Mouse (Mus musculus): ENCODE results near the gene P2ry1. TPM values are rescaled to one million over a fixed set of nuclear protein-coding genes. Genes with fewer than 3 reads are reported as not detected.

The P2ry1 gene
- total RNA-seq (2015; ENCODE audit: low replicate concordance) (4.7 and 13.0 TPM in 2 replicates), total RNA-seq (2017; ENCODE audit: low replicate concordance) (8.2 and 11.2 TPM in 2 replicates)

DNA sequence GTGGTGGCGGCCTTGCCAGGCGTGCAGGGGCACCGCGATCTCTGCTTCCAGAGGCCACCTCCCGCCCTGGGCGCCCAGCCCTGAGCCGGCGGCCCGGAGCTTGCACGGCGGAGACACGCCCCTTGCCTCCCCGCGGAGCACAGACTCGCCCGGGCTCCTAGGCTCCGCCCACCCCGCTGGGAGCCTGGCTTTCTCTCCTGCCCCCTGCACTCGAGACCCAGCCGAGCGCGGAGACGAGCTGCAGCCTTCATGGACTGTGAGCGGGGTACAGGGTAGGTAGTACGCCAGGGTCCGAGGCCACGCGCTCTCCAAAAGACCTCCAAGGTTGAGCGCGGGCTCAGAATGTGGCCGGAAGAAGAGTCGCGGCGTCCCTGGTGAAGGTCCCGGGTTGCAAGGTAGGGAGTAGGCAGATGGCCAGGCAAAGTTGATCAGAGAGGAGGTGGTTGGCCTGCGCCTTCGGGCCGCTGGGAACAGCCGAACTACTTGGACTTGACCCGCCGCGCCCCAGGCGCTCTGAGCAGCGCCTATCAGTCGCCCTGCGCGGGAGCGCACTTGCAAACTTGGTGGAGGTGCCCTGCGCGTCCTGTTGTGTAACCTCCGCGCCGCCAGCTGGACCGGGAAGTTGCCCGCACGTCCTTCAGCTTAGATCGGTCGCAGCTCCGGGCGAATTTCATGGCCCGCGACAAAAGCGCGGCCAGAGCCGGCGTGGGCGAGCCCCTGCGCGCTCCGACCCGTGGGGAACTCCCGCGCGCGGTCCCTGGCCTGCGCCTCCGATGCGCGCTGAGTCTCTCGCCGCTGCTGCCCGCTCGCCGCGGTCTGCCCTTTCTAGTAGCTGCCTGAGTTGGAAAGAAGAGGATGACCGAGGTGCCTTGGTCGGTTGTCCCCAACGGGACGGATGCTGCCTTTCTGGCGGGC, at the start of gene P2ry1:
P2ry1 (plus strand) TSS at position 209 of the 915 bp plus-strand sequence.
- peak; percentile 92 for ATAC-seq (replicated peaks; ENCODE audit: low FRiP score, poor library complexity, severe bottlenecking)

DNA sequence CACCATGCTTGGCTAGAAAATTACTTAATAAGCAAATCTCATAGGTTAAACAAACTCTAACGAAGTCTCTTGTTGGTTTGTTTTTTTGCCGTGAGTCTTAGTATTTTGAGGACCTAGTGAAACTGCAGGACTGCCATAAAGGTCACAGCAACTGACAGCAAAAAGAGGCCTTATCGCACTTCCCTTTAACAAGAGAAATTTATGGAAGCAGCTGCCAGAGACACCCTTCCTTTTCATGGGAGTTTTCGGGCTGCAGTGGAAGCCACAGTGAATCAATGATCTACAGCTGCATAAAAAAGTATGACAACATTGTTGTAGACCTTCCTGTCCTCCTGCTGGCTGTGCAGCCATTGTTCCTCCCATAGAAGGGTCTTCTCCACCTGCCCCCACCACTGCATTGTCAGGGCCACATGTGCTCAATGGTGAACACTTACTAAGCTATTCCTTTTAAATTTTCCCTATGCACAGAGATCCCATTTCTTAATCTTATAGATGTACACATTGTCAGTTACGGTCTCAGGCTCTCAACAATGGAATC, 49.3 kb upstream of the P2ry1 start:
- ATAC-seq (replicated peaks; ENCODE audit: low FRiP score, poor library complexity, severe bottlenecking), result no peak

DNA sequence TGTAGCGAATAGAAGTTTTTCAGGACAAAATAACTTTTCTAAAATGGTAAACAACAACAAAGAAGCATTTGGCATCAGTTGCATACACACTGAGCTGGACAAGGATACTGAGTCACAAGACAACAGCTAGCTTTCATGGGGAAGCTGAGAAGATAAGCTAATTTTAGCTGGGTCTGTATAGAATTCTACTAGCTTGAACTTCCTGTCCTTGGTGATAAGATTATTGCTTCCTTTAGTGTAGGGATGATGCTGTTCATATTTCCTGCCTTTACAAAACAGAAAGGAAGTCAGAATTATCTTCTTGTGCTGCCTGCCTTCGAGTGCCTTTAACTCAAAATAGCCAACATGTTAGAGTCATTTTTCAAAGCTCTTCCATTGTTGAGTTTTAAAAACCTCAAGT, 48.5 kb upstream of the P2ry1 start:
- ATAC-seq (replicated peaks; ENCODE audit: low FRiP score, poor library complexity, severe bottlenecking), result no peak

DNA sequence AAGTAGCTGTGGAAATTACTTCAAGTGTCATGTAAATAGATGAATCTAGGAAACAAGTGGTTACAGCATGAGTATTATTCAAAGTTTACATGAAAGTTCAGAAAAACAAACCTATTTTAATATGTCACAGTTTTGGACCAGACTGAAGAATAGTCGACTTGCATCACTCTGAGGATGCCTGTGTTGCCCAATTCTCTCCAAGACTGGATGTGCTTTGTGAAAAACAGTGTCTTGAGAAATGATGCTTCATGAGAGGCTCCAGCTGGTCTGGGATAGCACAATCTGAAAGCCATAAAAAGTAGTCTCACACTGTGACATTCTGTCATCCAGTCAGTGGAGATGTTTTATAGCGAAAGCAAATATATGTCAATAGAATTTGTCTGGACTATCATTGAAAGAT, 43.8 kb upstream of the P2ry1 start:
- no peak for ATAC-seq (replicated peaks; ENCODE audit: low FRiP score, poor library complexity, severe bottlenecking)

DNA sequence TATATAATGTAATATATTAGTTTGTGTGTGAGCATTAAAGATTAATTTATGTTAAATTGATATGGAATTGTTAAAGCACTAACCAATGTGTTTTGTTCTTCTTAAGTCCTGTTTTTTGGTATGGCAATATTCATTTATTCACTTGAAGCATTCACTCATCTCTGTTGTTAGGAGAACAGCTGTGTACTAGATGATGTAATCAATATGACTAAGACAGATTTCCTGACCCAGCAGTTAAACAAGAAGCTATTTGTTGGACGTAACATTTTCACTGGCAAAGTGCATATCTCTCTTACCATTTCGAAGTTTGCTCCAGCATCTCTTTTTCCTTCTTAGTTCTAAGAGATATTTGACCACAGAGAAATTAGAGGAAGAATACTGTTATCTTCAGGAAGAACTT, 37.5 kb upstream of the P2ry1 start:
- ATAC-seq (replicated peaks; ENCODE audit: low FRiP score, poor library complexity, severe bottlenecking), result no peak

DNA sequence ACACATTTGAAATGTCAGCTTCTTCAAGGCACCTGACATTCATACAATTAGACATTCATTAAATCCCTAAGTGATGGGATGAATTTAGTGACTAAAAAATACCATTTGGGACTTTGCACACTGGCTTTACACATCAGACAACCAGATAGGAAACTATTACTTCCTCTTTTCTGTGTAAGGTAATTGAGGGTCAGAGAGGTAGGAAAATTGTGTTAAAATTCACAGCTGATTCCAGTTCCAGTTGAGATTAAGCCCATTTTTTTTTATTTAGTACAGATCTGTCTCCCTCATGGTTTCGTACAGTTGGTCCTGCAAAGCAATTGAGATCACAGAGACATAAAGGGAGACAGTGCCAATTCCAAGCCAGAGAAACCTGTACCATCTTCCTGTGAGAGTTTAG, 27.7 kb upstream of the P2ry1 start:
- ATAC-seq (replicated peaks; ENCODE audit: low FRiP score, poor library complexity, severe bottlenecking), result no peak

DNA sequence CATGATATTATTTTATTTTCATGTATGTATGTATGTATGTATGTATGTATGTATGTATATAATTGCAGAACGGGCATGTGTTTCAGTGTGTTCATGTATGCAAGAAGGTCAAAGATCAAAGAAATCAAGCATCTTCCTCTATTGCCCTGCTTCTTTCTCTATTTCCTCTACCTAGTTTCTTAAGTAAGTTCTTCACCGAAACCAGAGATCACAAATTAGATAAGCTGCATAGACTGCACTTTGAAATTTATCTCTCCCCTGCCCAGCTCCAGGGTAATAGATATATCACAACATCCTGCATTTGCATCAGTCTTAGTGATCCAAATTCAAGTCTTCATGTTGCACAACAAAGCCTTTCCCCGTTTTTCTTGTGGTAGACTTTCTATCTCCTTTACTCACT, 20.5 kb upstream of the P2ry1 start:
- no peak for ATAC-seq (replicated peaks; ENCODE audit: low FRiP score, poor library complexity, severe bottlenecking)

DNA sequence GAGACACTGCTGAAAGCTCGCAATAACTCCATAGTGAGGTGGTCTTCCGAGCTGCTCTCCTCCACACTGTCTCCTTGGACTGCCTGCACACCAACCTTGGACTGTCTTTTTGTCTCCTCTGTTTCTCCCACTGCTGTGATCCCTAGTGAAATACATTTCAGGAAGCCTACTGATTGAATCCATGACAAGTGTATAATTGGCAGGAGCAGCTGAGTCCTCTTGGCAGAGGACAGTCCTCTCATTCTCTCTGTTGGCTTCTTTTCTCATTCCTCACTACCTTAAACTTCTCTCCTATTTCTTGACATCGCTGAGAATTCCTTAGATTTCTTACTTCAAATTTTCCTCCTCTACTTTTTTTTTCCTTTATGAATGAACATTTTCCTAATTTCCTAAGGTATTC, 4.5 kb upstream of the P2ry1 start:
- no peak for ATAC-seq (replicated peaks; ENCODE audit: low FRiP score, poor library complexity, severe bottlenecking)

DNA sequence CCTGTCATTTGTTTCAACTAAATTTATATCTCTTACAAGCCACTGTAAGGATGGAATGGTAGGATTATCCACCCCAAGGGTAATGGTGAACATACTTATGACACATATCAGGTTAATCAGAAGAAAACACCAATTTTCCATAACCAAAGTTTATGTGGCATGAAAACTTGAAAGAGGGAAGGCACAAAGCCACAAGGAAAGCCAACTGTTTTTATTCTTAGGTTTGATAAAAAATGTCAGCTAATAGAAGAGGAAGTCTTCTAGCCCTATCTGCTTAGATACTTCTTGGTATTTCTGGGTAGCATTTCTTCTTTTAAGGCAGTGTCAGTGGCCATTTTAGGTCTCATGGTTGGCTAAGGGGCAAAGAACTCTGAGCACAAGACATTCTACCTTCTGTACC, 2.9 kb upstream of the P2ry1 start:
- ATAC-seq (replicated peaks; ENCODE audit: low FRiP score, poor library complexity, severe bottlenecking), result no peak

DNA sequence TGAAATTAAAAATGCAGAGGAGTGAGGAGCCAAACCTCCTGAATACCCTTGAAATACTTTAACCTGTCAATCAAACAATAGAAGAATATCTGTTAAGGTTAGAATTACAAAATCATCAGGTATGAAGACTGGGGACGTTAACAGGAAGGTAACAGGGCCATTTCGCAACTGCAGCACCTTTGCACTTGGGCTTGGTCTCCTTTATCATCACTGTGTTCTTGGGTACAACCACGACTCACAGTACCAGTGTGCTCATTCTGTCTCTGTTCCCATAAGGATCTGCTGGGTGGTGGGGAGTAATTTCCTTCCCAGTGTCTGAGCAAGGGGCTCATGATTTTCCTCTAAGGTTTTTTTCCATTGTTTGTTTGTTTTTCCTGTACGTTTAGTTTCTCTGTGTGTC, 1.8 kb upstream of the P2ry1 start:
- no peak for ATAC-seq (replicated peaks; ENCODE audit: low FRiP score, poor library complexity, severe bottlenecking)

DNA sequence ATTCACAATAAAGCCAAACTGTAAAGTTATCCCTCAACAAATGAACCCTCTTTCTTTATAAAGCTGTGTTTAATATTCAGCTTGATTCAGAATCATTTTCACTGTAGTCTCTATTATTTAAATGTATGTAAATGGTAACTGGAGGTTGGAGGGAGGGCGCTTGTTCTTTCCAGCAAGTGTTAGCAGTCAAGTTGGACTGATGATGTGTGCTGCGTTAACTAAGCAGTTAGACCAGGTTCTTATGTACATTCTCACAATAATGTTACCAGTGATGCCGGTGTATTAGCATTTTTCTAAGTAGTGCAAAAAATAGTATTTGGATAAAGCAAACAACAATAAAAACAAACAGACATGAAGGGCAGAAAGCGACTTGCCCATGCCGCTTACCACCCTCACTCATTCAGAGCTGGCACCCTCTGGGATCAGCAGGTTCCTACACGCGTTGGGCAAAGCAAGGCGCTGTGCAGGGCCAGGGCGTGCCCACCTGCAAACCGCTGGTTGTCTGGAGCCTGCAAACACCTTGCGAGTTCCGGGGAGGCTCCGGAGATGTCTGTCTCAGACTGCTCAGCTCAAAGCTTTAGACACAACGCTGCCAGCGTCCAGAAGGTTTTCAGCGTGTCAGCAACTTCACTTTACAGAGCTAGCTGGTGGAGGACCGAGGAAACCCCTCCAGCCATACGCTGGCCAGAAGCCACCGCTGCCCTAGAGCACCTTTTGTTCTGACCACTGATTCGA, 576 bp upstream of the P2ry1 start:
- peak; percentile 67 for ATAC-seq (replicated peaks; ENCODE audit: low FRiP score, poor library complexity, severe bottlenecking)

DNA sequence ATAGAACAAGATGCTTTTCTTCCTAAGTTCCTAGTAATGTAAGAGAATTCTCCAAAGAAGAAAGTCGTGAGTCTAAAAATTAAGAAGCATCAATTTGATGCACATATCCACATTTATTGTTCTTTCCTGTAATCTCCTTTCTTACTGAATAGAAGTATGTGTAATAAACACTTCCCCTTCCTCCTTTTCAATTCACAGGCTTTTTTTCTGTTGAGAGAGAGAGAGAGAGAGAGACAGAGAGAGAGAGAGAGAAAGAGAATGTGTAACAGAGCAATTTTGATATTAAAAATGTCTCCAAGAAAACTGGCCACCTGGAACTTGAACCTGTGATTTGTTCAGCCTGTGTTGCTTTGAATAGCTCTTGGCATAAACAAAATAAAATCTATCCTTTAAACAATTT, 2.0 kb downstream of the P2ry1 start:
- no peak for ATAC-seq (replicated peaks; ENCODE audit: low FRiP score, poor library complexity, severe bottlenecking)

DNA sequence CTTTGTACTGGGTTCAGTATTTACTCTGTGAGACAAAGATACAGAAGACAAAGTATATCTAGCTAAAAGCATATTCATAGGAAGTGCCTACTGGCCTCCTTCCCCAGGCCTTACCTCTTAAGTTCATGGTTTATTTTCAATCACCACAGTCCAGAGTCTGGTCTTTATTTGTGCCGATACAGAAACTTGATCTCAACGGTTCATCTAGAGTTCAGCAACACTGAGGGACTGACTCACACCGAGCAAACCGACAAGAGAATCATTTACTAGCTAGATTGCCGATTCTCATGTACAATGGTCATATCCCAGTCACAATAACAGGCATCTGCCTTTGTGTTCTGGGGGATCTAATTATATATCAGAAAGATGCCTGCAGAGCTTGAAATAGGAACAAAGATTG, 9.1 kb downstream of the P2ry1 start:
- ATAC-seq (replicated peaks; ENCODE audit: low FRiP score, poor library complexity, severe bottlenecking), result no peak

DNA sequence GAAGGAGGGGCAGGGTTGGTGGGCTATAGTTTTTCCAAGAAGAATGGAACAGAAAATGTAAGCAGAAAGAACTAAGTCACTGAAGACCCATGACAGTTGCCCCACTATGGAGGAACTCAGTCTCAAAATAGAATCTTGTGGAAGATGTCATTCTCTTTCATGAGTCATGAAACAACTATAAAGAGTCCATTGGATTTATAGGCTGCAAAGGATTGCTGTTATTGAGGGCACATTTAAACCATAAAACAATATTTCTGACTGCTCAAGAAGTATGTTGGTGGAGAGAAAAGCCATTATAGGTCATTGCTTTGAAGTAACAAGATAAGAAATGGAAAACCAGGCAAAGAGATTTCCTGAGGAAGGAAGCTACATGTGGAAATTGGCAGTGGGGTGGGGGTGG, 10.0 kb downstream of the P2ry1 start:
- ATAC-seq (replicated peaks; ENCODE audit: low FRiP score, poor library complexity, severe bottlenecking), result no peak

DNA sequence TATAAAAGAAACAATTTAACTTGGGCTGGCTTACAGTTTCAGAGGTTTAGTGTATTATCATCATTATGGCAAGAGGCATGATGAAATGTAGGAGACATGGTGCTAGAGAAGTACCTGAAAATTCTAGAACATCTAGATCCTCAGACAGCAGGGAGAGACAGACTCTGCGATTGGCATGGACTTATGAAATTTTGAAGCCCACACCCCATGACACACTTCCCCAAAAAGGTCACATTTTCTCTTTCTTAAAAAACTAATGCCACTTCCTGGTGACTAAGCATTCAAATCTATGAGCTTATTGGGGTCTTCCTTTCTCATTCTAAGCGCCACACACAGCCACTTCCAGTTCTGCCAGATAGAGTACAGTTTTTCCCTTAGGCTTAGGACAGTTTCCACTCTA, 14.1 kb downstream of the P2ry1 start:
- no peak for ATAC-seq (replicated peaks; ENCODE audit: low FRiP score, poor library complexity, severe bottlenecking)

DNA sequence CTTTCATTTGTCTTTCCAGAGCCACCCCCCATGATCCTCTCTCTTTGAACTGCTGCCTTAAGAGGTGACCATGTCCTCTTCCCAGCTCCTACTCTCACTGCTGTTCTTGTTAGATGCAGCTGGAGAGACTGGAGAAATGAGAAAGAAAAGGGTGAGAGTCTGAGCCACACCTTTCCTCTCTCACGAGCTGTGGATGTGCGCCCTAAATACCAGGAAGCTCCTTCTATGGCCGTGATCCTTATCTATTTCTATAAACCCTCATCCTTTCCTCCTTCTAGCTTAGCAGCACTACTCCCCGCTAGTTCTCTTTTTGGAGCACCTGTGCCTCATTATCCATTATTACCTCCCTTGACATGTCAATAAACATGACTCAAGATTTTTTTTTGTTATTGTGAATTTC, 29.5 kb downstream of the P2ry1 start:
- no peak for ATAC-seq (replicated peaks; ENCODE audit: low FRiP score, poor library complexity, severe bottlenecking)

DNA sequence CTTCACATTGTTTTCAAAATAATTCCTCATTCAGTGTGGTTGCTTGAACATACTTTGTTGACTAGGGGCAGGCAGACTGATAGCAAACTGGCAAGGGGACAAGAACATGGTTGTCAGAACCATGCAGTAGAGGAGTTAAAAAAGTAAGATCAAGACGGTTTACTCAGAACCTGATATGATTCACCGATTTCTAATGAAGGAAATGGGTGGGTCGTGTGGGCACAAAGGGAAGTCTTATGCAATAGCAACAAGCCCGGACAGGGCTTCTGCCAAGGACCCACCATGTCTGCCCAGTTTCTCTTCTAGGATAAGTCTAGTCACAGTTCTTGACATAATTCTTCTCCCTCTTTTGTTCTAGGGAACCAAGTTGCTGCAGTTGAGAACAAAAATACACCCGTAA, 33.0 kb downstream of the P2ry1 start:
- ATAC-seq (replicated peaks; ENCODE audit: low FRiP score, poor library complexity, severe bottlenecking), result no peak

DNA sequence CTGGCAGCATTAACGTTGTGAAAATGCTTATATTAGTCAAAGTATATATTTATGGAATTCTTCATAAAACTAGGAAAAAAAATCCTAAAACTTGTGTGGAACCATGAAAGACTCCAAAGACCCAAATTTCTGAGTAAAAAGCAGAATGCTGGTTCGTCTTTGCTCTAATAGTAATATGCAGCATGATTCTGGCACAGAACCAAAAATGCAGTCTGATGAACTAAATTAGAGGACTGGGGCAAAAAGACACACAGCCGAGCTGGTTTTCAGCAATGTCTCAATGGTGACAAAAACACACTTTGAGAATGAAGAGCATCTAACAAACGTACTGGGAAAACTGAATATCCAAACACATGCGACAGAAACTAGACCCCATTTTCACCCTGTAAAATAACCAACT, 37.3 kb downstream of the P2ry1 start:
- no peak for ATAC-seq (replicated peaks; ENCODE audit: low FRiP score, poor library complexity, severe bottlenecking)

DNA sequence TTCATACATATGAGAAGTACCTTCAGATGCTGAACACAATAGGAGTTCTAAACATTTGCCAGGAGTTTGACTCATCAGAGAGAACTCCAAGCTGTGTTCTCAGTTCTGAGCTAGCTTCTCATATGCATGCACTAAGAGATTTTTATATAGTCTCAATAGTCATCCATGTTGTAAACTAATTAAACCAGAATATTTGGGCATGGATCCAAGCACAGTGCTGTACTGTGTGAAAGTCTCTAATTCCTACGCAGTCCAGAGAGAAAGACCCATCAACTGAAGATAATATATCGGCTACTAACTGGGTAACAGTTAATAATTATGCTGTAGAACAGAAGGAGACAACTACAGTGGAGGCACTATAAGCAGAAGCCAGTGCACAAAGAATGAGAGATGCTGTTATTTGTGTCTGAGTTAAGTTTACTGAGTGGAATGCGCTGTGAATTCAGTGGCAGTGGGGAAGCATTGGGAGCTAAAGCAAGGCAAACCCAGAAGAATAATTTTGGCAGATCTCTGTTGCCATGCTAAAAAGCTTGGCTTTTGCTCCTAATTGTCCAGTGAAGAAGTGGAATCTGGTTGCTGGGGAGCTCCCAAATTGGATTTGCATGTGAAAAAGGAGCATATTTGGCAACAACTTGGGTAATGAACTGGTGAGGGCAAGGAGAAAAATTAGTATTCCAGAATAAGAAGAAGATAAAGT, 47.5 kb downstream of the P2ry1 start:
- no peak for ATAC-seq (replicated peaks; ENCODE audit: low FRiP score, poor library complexity, severe bottlenecking)

All from erythroid progenitor cell, adult 5-6 weeks (primary cell).